Comparison of ENCODE assay signal across 10 mouse cellular contexts in genomic region chr9:120410421-120410820, GRCm38 (mm10).
DNase-seq lines count a peak whose midpoint lies in the region; ATAC-seq and TF ChIP-seq lines count a peak whose summit lies in the region.
"Had no signal": no experiment of that assay in that cellular context is flagged by ENCODE, and none has a peak within 500 bp of the region (broad histone marks: within the 10 kb centered on the region; RNA-seq: fewer than 3 reads in every experiment).

No protein-coding gene starts in this region.

- no peaks in the 10 kb centered on the region for H3K9me3 ChIP-seq in heart, postnatal 0 days (replicated peaks; ENCODE audit: control insufficient read depth, low read length)
- H3K9me3 ChIP-seq in heart, embryonic 12.5 days (replicated peaks): no peaks in the 10 kb centered on the region
- H3K9me3 ChIP-seq in midbrain, embryonic 14.5 days (ENCODE audit: control insufficient read depth, low read length): no peaks in the 10 kb centered on the region
- H3K9me3 ChIP-seq: liver, embryonic 15.5 days had no signal

- no peak for TF ChIP-seq EP300 in heart, postnatal 0 days (IDR thresholded peaks at IDR 0.05; ENCODE audit: low read depth)

- no peak overlapping the region for H3K4me2 ChIP-seq in heart, postnatal 0 days (ENCODE audit: low read depth, low read length)
- no peak overlapping the region for H3K4me2 ChIP-seq in heart, embryonic 12.5 days
- H3K4me2 ChIP-seq in midbrain, embryonic 14.5 days (ENCODE audit: low read length): peak overlapping the region; percentile 46; the same call in 1 of the 2 replicates
- H3K4me2 ChIP-seq: liver, embryonic 15.5 days had no signal

- no peaks in the 10 kb centered on the region for H3K27me3 ChIP-seq in heart, postnatal 0 days (ENCODE audit: control insufficient read depth, insufficient read depth, low read length)
- H3K27me3 ChIP-seq in heart, embryonic 12.5 days (replicated peaks): 0 out of 2 replicates have a peak, but pooled peaks cover 6% of the 10 kb centered on the region
- H3K27me3 ChIP-seq in midbrain, embryonic 14.5 days (ENCODE audit: control insufficient read depth, insufficient read depth, low read length): no peaks in the 10 kb centered on the region

- H3K4me1 ChIP-seq in heart, postnatal 0 days (ENCODE audit: control insufficient read depth, insufficient read depth): no peaks in the 10 kb centered on the region
- peaks cover 3% of the 10 kb centered on the region; the same call in 1 of the 2 replicates for H3K4me1 ChIP-seq in heart, embryonic 12.5 days (replicated peaks)
- H3K4me1 ChIP-seq in midbrain, embryonic 14.5 days (ENCODE audit: control insufficient read depth, insufficient read depth, low read length): peaks cover 12% of the 10 kb centered on the region
- H3K4me1 ChIP-seq: liver, embryonic 15.5 days had no signal

- H3K9ac ChIP-seq in heart, postnatal 0 days (replicated peaks; ENCODE audit: low read depth, low read length): no peak overlapping the region
- H3K9ac ChIP-seq in heart, embryonic 12.5 days: no peak overlapping the region
- no peak overlapping the region for H3K9ac ChIP-seq in midbrain, embryonic 14.5 days (replicated peaks; ENCODE audit: low read length)
- H3K9ac ChIP-seq: liver, embryonic 15.5 days had no signal

- no peak overlapping the region for H3K4me3 ChIP-seq in heart, postnatal 0 days (ENCODE audit: low read depth, low read length)
- no peak overlapping the region for H3K4me3 ChIP-seq in heart, embryonic 12.5 days
- H3K4me3 ChIP-seq in midbrain, embryonic 14.5 days (replicated peaks; ENCODE audit: low read depth, low read length): no peak overlapping the region
- H3K4me3 ChIP-seq: erythroblast, embryonic 14.5 days; liver, embryonic 15.5 days had no signal

- ATAC-seq in heart, postnatal 0 days (ENCODE audit: insufficient read depth, low read depth): no peak
- no peak for ATAC-seq in heart, embryonic 12.5 days (ENCODE audit: insufficient number of reproducible peaks, low FRiP score)
- ATAC-seq in midbrain, embryonic 14.5 days (ENCODE audit: low FRiP score, low TSS enrichment): no peak

- DNase-seq in heart, postnatal 0 days (ENCODE audit: low spot score): peak; percentile 18
- DNase-seq in urinary bladder, postnatal 14 days (ENCODE audit: low spot score): peak; percentile 68
- no peak for DNase-seq in urinary bladder, adult 2 months (ENCODE audit: low spot score)
- peak; percentile 33 for DNase-seq in cerebellum, adult 9-11 months
- peak; percentile 62 to 82 for DNase-seq in kidney, postnatal 25 days
- peak; percentile 82 for DNase-seq in midbrain, embryonic 14.5 days
- DNase-seq in thymus, postnatal 4 days: peak; percentile 86

- WGBS in heart, postnatal 0 days: 9% methylated on average over 5 of the region's 5 CpGs
- 20% methylated on average over 5 of the region's 5 CpGs for WGBS in heart, embryonic 12.5 days
- WGBS in midbrain, embryonic 14.5 days: 32% methylated on average over 5 of the region's 5 CpGs

- peak; percentile 63 for TF ChIP-seq CTCF in heart, postnatal 0 days (IDR thresholded peaks at IDR 0.05; ENCODE audit: low read depth)

- no peak overlapping the region for H3K27ac ChIP-seq in heart, postnatal 0 days (ENCODE audit: low read depth)
- H3K27ac ChIP-seq in heart, embryonic 12.5 days (ENCODE audit: poor library complexity, severe bottlenecking): no peak overlapping the region
- H3K27ac ChIP-seq in midbrain, embryonic 14.5 days (replicated peaks; ENCODE audit: low read depth, low read length): no peak overlapping the region
- H3K27ac ChIP-seq: liver, embryonic 15.5 days had no signal

- no peaks in the 10 kb centered on the region for H3K36me3 ChIP-seq in heart, postnatal 0 days (replicated peaks; ENCODE audit: control insufficient read depth, insufficient read depth, low read length)
- H3K36me3 ChIP-seq in heart, embryonic 12.5 days: no peaks in the 10 kb centered on the region
- no peaks in the 10 kb centered on the region for H3K36me3 ChIP-seq in midbrain, embryonic 14.5 days (ENCODE audit: control insufficient read depth, insufficient read depth, low read length)
- H3K36me3 ChIP-seq: liver, embryonic 15.5 days had no signal
